Mouse (Mus musculus) CH12.LX (cell line): ENCODE results near the gene Phf21a. TPM values are rescaled to one million over a fixed set of nuclear protein-coding genes. Genes with fewer than 3 reads are reported as not detected.

Experiments used
- DNase-seq: peaks from one replicate; pipeline ENCODE4 v3.0.0-alpha.2; 2013; ENCODE audit errors: extremely low read depth
- H3K27ac ChIP-seq: 2 replicates; pipeline ENCODE4 v1.5.1; 2012; ENCODE audit warnings: low read depth, mild to moderate bottlenecking, control low read depth, moderate library complexity; ENCODE audit not compliant: insufficient read depth
- H3K27me3 ChIP-seq: replicated peaks from 2 replicates; pipeline ENCODE3; 2012; ENCODE audit warnings: inconsistent platforms
- H3K36me3 ChIP-seq, 2 experiments: replicated peaks in 1 of 2; 2 replicates each; pipeline versions ENCODE3 to v1.6.1; 2012; ENCODE audit warnings: inconsistent platforms in 1 of 2, low read length in 1 of 2, mild to moderate bottlenecking in 1 of 2, mixed read lengths in 1 of 2, moderate library complexity in 1 of 2; ENCODE audit not compliant: control insufficient read depth in 1 of 2, insufficient read depth in 1 of 2
- H3K4me1 ChIP-seq, 2 experiments: 2 replicates each; pipeline ENCODE4 v1.6.1; 2012; ENCODE audit warnings: inconsistent platforms in 1 of 2, moderate library complexity in 1 of 2; ENCODE audit not compliant: insufficient read depth in 2 of 2, control insufficient read depth in 1 of 2
- H3K4me2 ChIP-seq: 2 replicates; pipeline ENCODE4 v1.6.1; 2012; ENCODE audit warnings: low read depth, mild to moderate bottlenecking, control low read depth; ENCODE audit not compliant: poor library complexity, insufficient read depth, severe bottlenecking
- H3K4me3 ChIP-seq, 3 experiments: fragments of 150-350 bp in 1 of 3; sonication (generic) in 1 of 3; replicated peaks in 1 of 3; 2 replicates each; pipeline versions ENCODE3 to v1.5.1; 2011 to 2012; ENCODE audit warnings: low read depth in 2 of 3, low read length in 2 of 3, mild to moderate bottlenecking in 2 of 3, moderate library complexity in 2 of 3, control low read depth in 1 of 3, improper control_type of control experiment in 1 of 3, inconsistent platforms in 1 of 3, mixed read lengths in 1 of 3; ENCODE audit not compliant: poor library complexity in 1 of 3
- H3K79me2 ChIP-seq: replicated peaks from 2 replicates; pipeline ENCODE4 v1.6.1; 2012; ENCODE audit warnings: mild to moderate bottlenecking, moderate library complexity; ENCODE audit not compliant: control insufficient read depth, poor library complexity, insufficient read depth, severe bottlenecking; ENCODE audit errors: extremely low read depth
- H3K9ac ChIP-seq: 2 replicates; pipeline ENCODE4 v1.6.1; 2012; ENCODE audit warnings: low read depth, mild to moderate bottlenecking, control low read depth, moderate library complexity; ENCODE audit not compliant: insufficient read depth
- H3K9me3 ChIP-seq: replicated peaks from 2 replicates; pipeline ENCODE3; 2012; ENCODE audit warnings: low read length, inconsistent platforms, mixed read lengths
- CTCF ChIP-seq, 2 experiments: IDR thresholded peaks in 1 of 2; conservative IDR thresholded peaks in 1 of 2; 2 replicates each; pipeline ENCODE4 v1.5.1; 2011 to 2012; ENCODE audit warnings: low read depth in 2 of 2, low read length in 2 of 2, improper control_type of control experiment in 1 of 2, inconsistent platforms in 1 of 2, mild to moderate bottlenecking in 1 of 2, moderate library complexity in 1 of 2
- ELF1 ChIP-seq: IDR thresholded peaks from 2 replicates; pipeline ENCODE4 v1.6.1; 2014; ENCODE audit warnings: low read depth, mild to moderate bottlenecking, inconsistent platforms, low read length, improper control_type of control experiment
- NELFE ChIP-seq: IDR thresholded peaks from 2 replicates; pipeline ENCODE4 v1.6.1; 2011; ENCODE audit warnings: low read depth, low read length, improper control_type of control experiment
- NRF1 ChIP-seq: IDR thresholded peaks from 2 replicates; pipeline ENCODE4 v1.6.1; 2014; ENCODE audit warnings: low read depth, mild to moderate bottlenecking, inconsistent platforms, low read length, improper control_type of control experiment, moderate library complexity
- RAD21 ChIP-seq: IDR thresholded peaks from 2 replicates; pipeline ENCODE4 v1.6.1; 2011; ENCODE audit warnings: low read depth, mild to moderate bottlenecking, low read length, improper control_type of control experiment, moderate library complexity
- TCF12 ChIP-seq: IDR thresholded peaks from 2 replicates; pipeline ENCODE4 v1.6.1; 2014; ENCODE audit warnings: low read depth, mild to moderate bottlenecking, inconsistent platforms, low read length, improper control_type of control experiment
- USF2 ChIP-seq: conservative IDR thresholded peaks from 2 replicates; pipeline ENCODE4 v1.6.1; 2011; ENCODE audit warnings: low read depth, low read length, improper control_type of control experiment
- dilution Hi-C: fragments of 300-500 bp; cut with MboI; formaldehyde crosslinking; loops from 2 replicates; pipeline ENCODE4 v1.14.3; 2020; ENCODE audit warnings: low sequenced_read_pairs; ENCODE audit not compliant: extremely low pct_unique_long_range_greater_than_20kb, extremely low pct_ligation_motif_present
- in situ Hi-C: fragments of 300-500 bp; cut with MboI; formaldehyde crosslinking; loops from 3 replicates; pipeline ENCODE4 v1.14.3; 2019; ENCODE audit warnings: low sequenced_read_pairs, low pct_ligation_motif_present, low pct_unique_long_range_greater_than_20kb, mixed read lengths
- polyA plus RNA-seq: library from polyadenylated mRNA; unstranded; fragments of >175 nt; gene quantifications from 2 replicates; pipeline ENCODE4 v1.2.1, GENCODE M21; 2012; ENCODE audit warnings: low read depth; ENCODE audit not compliant: insufficient read length
- total RNA-seq, 2 experiments: library from RNA; depleted of rRNA; stranded (reverse); fragments of 300-350 nt in 1 of 2; fragments of >200 nt in 1 of 2; gene quantifications; 2 replicates each; pipeline ENCODE4 v1.2.3; 2012 to 2014

The Phf21a gene
- total and polyA plus RNA-seq, 3 experiments, result 10.2 to 24.5 (median 12.0) TPM

DNA sequence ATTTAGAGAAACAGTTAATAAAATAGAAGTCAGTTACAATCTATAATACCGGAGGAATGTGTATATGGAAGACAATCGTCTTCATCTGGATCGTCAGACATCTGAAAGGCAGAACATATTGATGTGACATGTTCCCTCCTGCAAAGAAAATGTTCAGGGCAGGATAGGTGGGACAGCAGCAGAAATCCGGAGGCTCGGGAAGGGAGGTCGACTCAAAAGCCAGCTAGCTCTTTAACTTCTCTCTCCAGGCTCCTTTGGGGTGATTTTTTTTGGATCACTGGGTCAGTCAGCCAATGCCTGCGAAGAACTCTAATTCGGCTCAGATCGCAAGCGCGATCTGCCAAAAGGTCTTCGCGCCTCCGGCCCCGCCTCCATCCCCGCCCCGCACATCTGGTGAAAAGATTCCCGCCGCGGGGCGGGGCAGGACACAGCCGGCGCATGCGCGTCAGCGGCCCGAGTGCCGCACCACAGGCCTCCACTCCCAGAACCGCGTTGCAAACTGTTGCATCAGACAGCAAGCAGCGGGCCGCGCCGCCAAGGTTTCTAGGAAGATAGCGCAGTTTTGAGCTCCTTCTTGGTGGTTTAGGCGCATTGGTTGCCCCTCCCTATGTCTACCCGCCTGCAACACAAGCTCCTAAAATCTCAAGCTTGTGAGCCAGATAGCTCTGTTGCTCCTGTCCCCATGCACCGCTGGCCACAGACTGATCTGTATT lies 37.7 kb upstream of the Phf21a start:
- Histone ChIP-seq H3K4me3 (no peak overlapping the region), H3K36me3 (no peaks in the 10 kb centered on the region), H3K4me1 (peaks cover 5 to 15% of the 10 kb centered on the region in 2 experiments), H3K27me3 (peaks cover 40% of the 10 kb centered on the region), H3K79me2 (no peaks in the 10 kb centered on the region), H3K27ac (no peak overlapping the region), H3K9me3 (peaks cover 6% of the 10 kb centered on the region), H3K9ac (no peak overlapping the region), H3K4me2 (no peak overlapping the region)
- TF ChIP-seq TCF12 (no peak), NELFE (no peak)
- in situ Hi-C loops, result loop anchor here (5.0 to 10.0 kb wide), 2 partner anchors 68 to 390 kb away; no protein-coding TSS in a partner anchor
- dilution Hi-C loops, result no loop called here
- DNase-seq, result no peak

DNA sequence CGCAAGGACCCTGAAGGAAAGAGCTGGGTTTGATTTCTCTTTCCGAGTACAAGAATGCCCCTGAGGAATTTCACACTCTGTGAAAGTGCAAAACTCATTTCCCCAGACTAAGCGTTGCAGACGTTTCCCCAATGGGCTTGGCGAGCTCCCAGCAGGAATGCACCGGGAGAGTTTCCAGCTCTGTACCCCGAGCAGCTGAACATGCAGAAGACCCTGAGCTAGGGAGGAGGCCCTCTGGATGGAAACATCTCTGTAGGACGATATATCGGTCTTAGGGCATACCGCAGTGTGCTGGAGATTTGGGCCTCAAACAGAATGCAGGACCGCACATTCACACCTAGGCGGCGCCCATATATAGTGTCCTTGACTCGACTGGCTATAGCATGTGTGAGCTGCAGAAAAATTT lies 37.1 kb upstream of the Phf21a start:
- dilution Hi-C loops (no loop called here), in situ Hi-C loops (loop anchor here (5.0 to 10.0 kb wide), 2 partner anchors 69 to 389 kb away; no protein-coding TSS in a partner anchor)
- H3K27ac ChIP-seq, result no peak overlapping the region

DNA sequence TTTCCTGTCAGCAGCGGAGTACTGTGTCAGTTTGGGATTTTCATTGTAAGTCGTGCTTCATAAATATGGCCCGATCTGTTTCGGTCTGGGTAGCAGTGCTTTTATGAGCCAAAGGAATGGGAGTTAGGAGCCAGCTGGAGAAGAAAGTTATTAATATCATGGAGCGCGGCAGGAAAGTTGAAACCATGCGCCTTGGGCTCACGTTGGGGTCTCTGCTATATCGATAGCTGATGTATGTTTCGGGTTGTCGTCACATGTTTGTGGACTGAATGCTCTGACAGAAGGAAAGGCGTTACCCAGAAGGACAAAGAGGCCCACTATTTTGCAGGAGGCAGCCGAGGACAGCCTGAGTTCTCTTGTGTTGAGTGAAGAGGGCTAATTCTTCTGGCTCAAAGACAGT lies 36.2 kb upstream of the Phf21a start:
- H3K9me3 ChIP-seq, result peaks cover 6% of the 10 kb centered on the region
- no peaks in the 10 kb centered on the region for H3K79me2 ChIP-seq
- no peak overlapping the region for H3K4me3 ChIP-seq
- no peak overlapping the region for H3K9ac ChIP-seq
- TF ChIP-seq NRF1, result no peak
- no peak for TF ChIP-seq RAD21
- no peak for TF ChIP-seq ELF1
- TF ChIP-seq, all 38 proteins: peak for 0
- Histone ChIP-seq H3K4me1 (peaks cover 5 to 15% of the 10 kb centered on the region in 2 experiments), H3K36me3 (no peaks in the 10 kb centered on the region), H3K4me2 (no peak overlapping the region), H3K27me3 (peaks cover 36% of the 10 kb centered on the region), H3K27ac (no peak overlapping the region)
- in situ Hi-C loops, result loop anchor here (5.0 to 10.0 kb wide), 2 partner anchors 69 to 388 kb away; no protein-coding TSS in a partner anchor
- dilution Hi-C loops, result no loop called here
- DNase-seq, result no peak

More for the DNA sequence above, 37.1 kb upstream of the Phf21a start:
- Histone ChIP-seq H3K9me3 (peaks cover 6% of the 10 kb centered on the region), H3K4me1 (peaks cover 5 to 15% of the 10 kb centered on the region in 2 experiments), H3K27me3 (peaks cover 38% of the 10 kb centered on the region), H3K4me3 (no peak overlapping the region), H3K4me2 (no peak overlapping the region), H3K9ac (no peak overlapping the region), H3K79me2 (no peaks in the 10 kb centered on the region), H3K36me3 (no peaks in the 10 kb centered on the region)
- no peak for DNase-seq
- TF ChIP-seq CTCF (conservative IDR thresholded peaks at IDR 0.05 in 1 of 2, IDR thresholded peaks at IDR 0.05 in 1 of 2; ENCODE audit: low read depth in 2 of 2, low read length in 2 of 2) (peak in 1 of 2 experiments; percentile 17; a peak in 2 of 4 replicates), USF2 (no peak)
